ENCODE assay signal across 13 mouse cellular contexts in the genomic region with DNA sequence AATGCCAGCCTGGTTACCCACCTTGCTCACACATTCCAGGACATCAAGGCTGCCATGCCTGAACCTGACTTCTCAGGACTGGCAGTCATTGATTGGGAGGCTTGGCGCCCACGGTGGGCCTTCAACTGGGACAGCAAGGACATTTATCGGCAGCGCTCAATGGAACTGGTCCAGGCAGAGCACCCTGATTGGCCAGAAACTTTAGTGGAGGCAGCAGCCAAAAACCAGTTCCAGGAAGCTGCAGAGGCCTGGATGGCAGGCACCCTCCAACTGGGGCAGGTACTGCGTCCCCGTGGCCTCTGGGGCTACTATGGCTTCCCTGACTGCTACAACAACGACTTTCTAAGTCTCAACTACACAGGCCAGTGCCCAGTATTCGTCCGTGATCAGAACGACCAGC. TPM values are rescaled to one million over a fixed set of nuclear protein-coding genes. Genes with fewer than 3 reads are reported as not detected.
DNase-seq lines count a peak whose midpoint lies in the region; ATAC-seq and TF ChIP-seq lines count a peak whose summit lies in the region.
"Had no signal": no experiment of that assay in that cellular context is flagged by ENCODE, and none has a peak within 500 bp of the region (broad histone marks: within the 10 kb centered on the region; RNA-seq: fewer than 3 reads in every experiment).

No protein-coding gene starts in this region.

- H3K4me3 ChIP-seq in intestine, embryonic 14.5 days (ENCODE audit: low read depth, low read length), result no peak overlapping the region
- no peak overlapping the region for H3K4me3 ChIP-seq in intestine, postnatal 0 days (ENCODE audit: low read depth, low read length)
- H3K4me3 ChIP-seq in E14TG2a.4 (replicated peaks; ENCODE audit: low read length), result peak overlapping the region; percentile 77; the same call in 1 of the 2 replicates
- no peak overlapping the region for H3K4me3 ChIP-seq in liver, embryonic 13.5 days (replicated peaks)

- 96% methylated on average over 10 of the region's 10 CpGs for WGBS in intestine, embryonic 14.5 days
- 90% methylated on average over 10 of the region's 10 CpGs for WGBS in intestine, postnatal 0 days
- 86% methylated on average over 10 of the region's 10 CpGs for WGBS in liver, embryonic 13.5 days (ENCODE audit: insufficient replicate concordance)

- no peak for ATAC-seq in intestine, embryonic 14.5 days (replicated peaks; ENCODE audit: low FRiP score, low TSS enrichment, low read depth)
- ATAC-seq in intestine, postnatal 0 days, result no peak
- no peak for ATAC-seq in liver, embryonic 13.5 days (ENCODE audit: low read depth)
- ATAC-seq: activated CD4-positive, CD25-positive, alpha-beta regulatory T cell, adult 4 months; forebrain, embryonic 15.5 days had no signal

- no peaks in the 10 kb centered on the region for H3K27me3 ChIP-seq in intestine, embryonic 14.5 days (replicated peaks; ENCODE audit: control insufficient read depth, insufficient read depth, low read length)
- no peaks in the 10 kb centered on the region for H3K27me3 ChIP-seq in intestine, postnatal 0 days (replicated peaks; ENCODE audit: control insufficient read depth, insufficient read depth, low read length)
- no peaks in the 10 kb centered on the region for H3K27me3 ChIP-seq in E14TG2a.4 (ENCODE audit: insufficient read depth, low read length)
- H3K27me3 ChIP-seq in liver, embryonic 13.5 days, result no peaks in the 10 kb centered on the region
- H3K27me3 ChIP-seq: forebrain, embryonic 15.5 days had no signal

- H3K9ac ChIP-seq in intestine, embryonic 14.5 days (ENCODE audit: low read length), result no peak overlapping the region
- no peak overlapping the region for H3K9ac ChIP-seq in intestine, postnatal 0 days (ENCODE audit: low read depth, low read length)
- H3K9ac ChIP-seq in liver, embryonic 13.5 days, result peak overlapping the region; percentile 3; the same call in 1 of the 2 replicates

- H3K27ac ChIP-seq in intestine, embryonic 14.5 days (ENCODE audit: low read depth), result no peak overlapping the region
- no peak overlapping the region; the same call in 1 of the 2 replicates for H3K27ac ChIP-seq in intestine, postnatal 0 days (ENCODE audit: low read depth, low read length)
- 0 out of 2 replicates have a peak overlapping the region, but pooled peaks have one; percentile 5 for H3K27ac ChIP-seq in liver, embryonic 13.5 days
- H3K27ac ChIP-seq: forebrain, embryonic 15.5 days had no signal

- 0 out of 2 replicates have a peak overlapping the region, but pooled peaks have one; percentile 7 for H3K4me2 ChIP-seq in intestine, embryonic 14.5 days (ENCODE audit: low read length)
- no peak overlapping the region; the same call in 1 of the 2 replicates for H3K4me2 ChIP-seq in intestine, postnatal 0 days (replicated peaks; ENCODE audit: low read depth)
- peak overlapping the region; percentile 78; the same call in 1 of the 2 replicates for H3K4me2 ChIP-seq in liver, embryonic 13.5 days

- no peak for TF ChIP-seq CTCF in intestine, postnatal 0 days (IDR thresholded peaks at IDR 0.05; ENCODE audit: low read depth)
- TF ChIP-seq CTCF in E14TG2a.4 (conservative IDR thresholded peaks at IDR 0.05; ENCODE audit: low read length), result no peak

- no peaks in the 10 kb centered on the region for H3K9me3 ChIP-seq in intestine, embryonic 14.5 days (ENCODE audit: control insufficient read depth, low read length)
- no peaks in the 10 kb centered on the region for H3K9me3 ChIP-seq in intestine, postnatal 0 days (ENCODE audit: control insufficient read depth)
- H3K9me3 ChIP-seq in E14TG2a.4 (ENCODE audit: low read length), result no peaks in the 10 kb centered on the region
- H3K9me3 ChIP-seq in liver, embryonic 13.5 days (replicated peaks), result no peaks in the 10 kb centered on the region
- H3K9me3 ChIP-seq: forebrain, embryonic 15.5 days had no signal

- intact Hi-C loops in left cerebral cortex, postnatal 25 days (cut with DNase I), result no loop called here

- H3K36me3 ChIP-seq in intestine, embryonic 14.5 days (ENCODE audit: control insufficient read depth, insufficient read depth, low read length), result peaks cover 16% of the 10 kb centered on the region
- peaks cover 10% of the 10 kb centered on the region; the same call in 1 of the 2 replicates for H3K36me3 ChIP-seq in intestine, postnatal 0 days (ENCODE audit: control insufficient read depth, insufficient read depth)
- peaks cover 23% of the 10 kb centered on the region for H3K36me3 ChIP-seq in E14TG2a.4 (ENCODE audit: insufficient read depth, low read length)
- H3K36me3 ChIP-seq in liver, embryonic 13.5 days, result peaks cover 16% of the 10 kb centered on the region

- H3K4me1 ChIP-seq in intestine, embryonic 14.5 days (replicated peaks; ENCODE audit: control insufficient read depth, insufficient read depth, low read length), result peaks cover 7% of the 10 kb centered on the region
- 0 out of 2 replicates have a peak, but pooled peaks cover 5% of the 10 kb centered on the region for H3K4me1 ChIP-seq in intestine, postnatal 0 days (replicated peaks; ENCODE audit: control insufficient read depth, insufficient read depth, low read length)
- peaks cover 82% of the 10 kb centered on the region for H3K4me1 ChIP-seq in E14TG2a.4 (replicated peaks; ENCODE audit: low read depth, low read length)
- H3K4me1 ChIP-seq in liver, embryonic 13.5 days (replicated peaks), result peaks cover 79% of the 10 kb centered on the region

- peak; percentile 43 for DNase-seq in adrenal gland, postnatal 10 days
- DNase-seq in adrenal gland, postnatal 25 days, result no peak
- DNase-seq in intestine, embryonic 14.5 days (ENCODE audit: low spot score), result no peak
- no peak for DNase-seq in liver, embryonic 13.5 days
- no peak for DNase-seq in left cerebral cortex, postnatal 25 days (ENCODE audit: low spot score in 2 of 2)
- DNase-seq in right cerebral cortex, postnatal 36 days (ENCODE audit: low spot score in 2 of 2), result no peak
- DNase-seq: gastrocnemius, postnatal 14 days; kidney, postnatal 4 days; retina, postnatal 1 day had no signal

RNA-seq across cellular contexts. Expression of gene Naa80, which starts 0.8 kb away (rescaled TPM):
- 10 to 100 TPM; 17.7 to 20.6 TPM for total RNA-seq in adrenal gland, postnatal 10 days (2021)
- 21.2 and 21.4 TPM in 2 replicates for total RNA-seq in adrenal gland, postnatal 25 days (2021)
- 14.7 and 19.6 TPM in 2 replicates for polyA plus RNA-seq in intestine, embryonic 14.5 days (2014; fragmentation: Nextera tagmentation; extraction: Ambion mirVana)
- polyA plus RNA-seq in intestine, postnatal 0 days (2015; fragmentation: Nextera tagmentation; extraction: Ambion mirVana), result 20.4 and 21.4 TPM in 2 replicates
- polyA plus RNA-seq in liver, embryonic 13.5 days (2015; fragmentation: Nextera tagmentation; extraction: Ambion mirVana), result 10.5 and 12.2 TPM in 2 replicates
- 10 to 100 TPM; 10.8 to 11.3 TPM for total RNA-seq in left cerebral cortex, postnatal 25 days (2021)

RNA-seq across cellular contexts. Expression of gene Hyal1, which starts 1.1 kb away (rescaled TPM):
- 1 to 10 TPM; 8.9 to 9.3 TPM for total RNA-seq in adrenal gland, postnatal 10 days (2021)
- total RNA-seq in adrenal gland, postnatal 25 days (2021), result 10.9 and 11.6 TPM in 2 replicates
- polyA plus RNA-seq in intestine, embryonic 14.5 days (2014; fragmentation: Nextera tagmentation; extraction: Ambion mirVana), result 4.0 and 5.1 TPM in 2 replicates
- 2.4 and 2.8 TPM in 2 replicates for polyA plus RNA-seq in intestine, postnatal 0 days (2015; fragmentation: Nextera tagmentation; extraction: Ambion mirVana)
- polyA plus RNA-seq in liver, embryonic 13.5 days (2015; fragmentation: Nextera tagmentation; extraction: Ambion mirVana), result 2.6 TPM in 2 replicates
- 1 to 10 TPM; 5.0 to 7.4 TPM for total RNA-seq in left cerebral cortex, postnatal 25 days (2021)

RNA-seq across cellular contexts. Expression of gene Hyal3, which starts 2.7 kb away (rescaled TPM):
- total RNA-seq in adrenal gland, postnatal 10 days (2021), result 1 to 10 TPM; 1.0 to 1.2 TPM
- total RNA-seq in adrenal gland, postnatal 25 days (2021), result 2.0 and 2.8 TPM in 2 replicates
- 0.87 and 1.4 TPM in 2 replicates for polyA plus RNA-seq in intestine, embryonic 14.5 days (2014; fragmentation: Nextera tagmentation; extraction: Ambion mirVana)
- polyA plus RNA-seq in intestine, postnatal 0 days (2015; fragmentation: Nextera tagmentation; extraction: Ambion mirVana), result 0.31 and 0.50 TPM in 2 replicates
- polyA plus RNA-seq in liver, embryonic 13.5 days (2015; fragmentation: Nextera tagmentation; extraction: Ambion mirVana), result 0.82 and 1.2 TPM in 2 replicates
- total RNA-seq in left cerebral cortex, postnatal 25 days (2021), result 1 to 10 TPM in 1 of 2 experiments, under 1 TPM in 1; 0.96 to 1.1 TPM

RNA-seq across cellular contexts. Expression of gene Ifrd2, which starts 9.6 kb away (rescaled TPM):
- 10 to 100 TPM; 37.4 to 40.9 TPM for total RNA-seq in adrenal gland, postnatal 10 days (2021)
- total RNA-seq in adrenal gland, postnatal 25 days (2021), result 47.0 and 54.5 TPM in 2 replicates
- 77.4 and 79.5 TPM in 2 replicates for polyA plus RNA-seq in intestine, embryonic 14.5 days (2014; fragmentation: Nextera tagmentation; extraction: Ambion mirVana)
- 36.9 and 38.9 TPM in 2 replicates for polyA plus RNA-seq in intestine, postnatal 0 days (2015; fragmentation: Nextera tagmentation; extraction: Ambion mirVana)
- polyA plus RNA-seq in liver, embryonic 13.5 days (2015; fragmentation: Nextera tagmentation; extraction: Ambion mirVana), result 167 and 175 TPM in 2 replicates
- total RNA-seq in left cerebral cortex, postnatal 25 days (2021), result 10 to 100 TPM; 11.1 to 13.3 TPM

RNA-seq across cellular contexts. Expression of gene Hyal2, which starts 10.1 kb away (rescaled TPM):
- 10 to 100 TPM; 40.2 to 47.6 TPM for total RNA-seq in adrenal gland, postnatal 10 days (2021)
- 31.1 and 36.1 TPM in 2 replicates for total RNA-seq in adrenal gland, postnatal 25 days (2021)
- 107 and 114 TPM in 2 replicates for polyA plus RNA-seq in intestine, embryonic 14.5 days (2014; fragmentation: Nextera tagmentation; extraction: Ambion mirVana)
- 47.5 and 52.8 TPM in 2 replicates for polyA plus RNA-seq in intestine, postnatal 0 days (2015; fragmentation: Nextera tagmentation; extraction: Ambion mirVana)
- polyA plus RNA-seq in liver, embryonic 13.5 days (2015; fragmentation: Nextera tagmentation; extraction: Ambion mirVana), result 43.8 and 44.7 TPM in 2 replicates
- 10 to 100 TPM in 1 of 2 experiments, 1 to 10 TPM in 1; 9.3 to 10.1 TPM for total RNA-seq in left cerebral cortex, postnatal 25 days (2021)
